ENCODE assay signal across 8 mouse cellular contexts in genomic region chr9:108492043-108492750, GRCm38 (mm10). TPM values are rescaled to one million over a fixed set of nuclear protein-coding genes. Genes with fewer than 3 reads are reported as not detected.
DNase-seq lines count a peak whose midpoint lies in the region; ATAC-seq and TF ChIP-seq lines count a peak whose summit lies in the region.

No protein-coding gene starts in this region.

- peaks cover 85% of the 10 kb centered on the region for H3K36me3 ChIP-seq in embryonic facial prominence, embryonic 10.5 days (replicated peaks)
- peaks cover 79% of the 10 kb centered on the region for H3K36me3 ChIP-seq in heart, embryonic 15.5 days
- peaks cover 83% of the 10 kb centered on the region for H3K36me3 ChIP-seq in limb, embryonic 14.5 days (ENCODE audit: control insufficient read depth, insufficient read depth, low read length)
- H3K36me3 ChIP-seq in neural tube, embryonic 14.5 days (ENCODE audit: control insufficient read depth, insufficient read depth, low read length), result peaks cover 45% of the 10 kb centered on the region

- ATAC-seq in heart, embryonic 15.5 days (replicated peaks; ENCODE audit: insufficient number of reproducible peaks, insufficient read depth, low FRiP score, low read depth), result no peak
- ATAC-seq in limb, embryonic 14.5 days (ENCODE audit: low FRiP score, low read depth), result no peak
- no peak for ATAC-seq in neural tube, embryonic 14.5 days (ENCODE audit: low read depth)
- ATAC-seq in monocyte, adult 5-6 weeks (replicated peaks; ENCODE audit: insufficient number of reproducible peaks, low FRiP score, low TSS enrichment, poor library complexity, severe bottlenecking), result no peak

- H3K4me1 ChIP-seq in embryonic facial prominence, embryonic 10.5 days, result peaks cover 25% of the 10 kb centered on the region
- H3K4me1 ChIP-seq in heart, embryonic 15.5 days (replicated peaks), result peaks cover 22% of the 10 kb centered on the region
- H3K4me1 ChIP-seq in limb, embryonic 14.5 days (ENCODE audit: control insufficient read depth, insufficient read depth, low read length), result peaks cover 12% of the 10 kb centered on the region
- peaks cover 17% of the 10 kb centered on the region for H3K4me1 ChIP-seq in neural tube, embryonic 14.5 days (ENCODE audit: control insufficient read depth, insufficient read depth, low read length)

- peak overlapping the region; percentile 74 for H3K4me2 ChIP-seq in heart, embryonic 15.5 days
- H3K4me2 ChIP-seq in limb, embryonic 14.5 days (replicated peaks; ENCODE audit: low read depth, low read length, severe bottlenecking), result peak overlapping the region; percentile 88
- peak overlapping the region; percentile 92 for H3K4me2 ChIP-seq in neural tube, embryonic 14.5 days (ENCODE audit: low read depth, low read length)

- WGBS in embryonic facial prominence, embryonic 10.5 days, result 90% methylated on average over 16 of the region's 16 CpGs
- WGBS in heart, embryonic 15.5 days, result 73% methylated on average over 16 of the region's 16 CpGs
- WGBS in limb, embryonic 14.5 days, result 85% methylated on average over 16 of the region's 16 CpGs
- WGBS in neural tube, embryonic 14.5 days, result 82% methylated on average over 16 of the region's 16 CpGs

- H3K27ac ChIP-seq in embryonic facial prominence, embryonic 10.5 days (replicated peaks), result no peak overlapping the region
- H3K27ac ChIP-seq in heart, embryonic 15.5 days, result peak overlapping the region; percentile 99
- H3K27ac ChIP-seq in limb, embryonic 14.5 days (replicated peaks; ENCODE audit: low read depth, low read length), result 0 out of 2 replicates have a peak overlapping the region, but pooled peaks have one; percentile 95
- H3K27ac ChIP-seq in neural tube, embryonic 14.5 days (ENCODE audit: low read depth, low read length), result no peak overlapping the region

- DNase-seq in ovary, adult 18-20 months (ENCODE audit: low spot score), result peak; percentile 84
- no peak for DNase-seq in ovary, postnatal 10 days (ENCODE audit: low spot score)
- DNase-seq in embryonic facial prominence, embryonic 10.5 days (ENCODE audit: low spot score), result no peak
- no peak for DNase-seq in limb, embryonic 14.5 days (ENCODE audit: low spot score)
- no peak for DNase-seq in layer of hippocampus, adult 9-11 months

- peak overlapping the region; percentile 76 for H3K4me3 ChIP-seq in embryonic facial prominence, embryonic 10.5 days
- H3K4me3 ChIP-seq in heart, embryonic 15.5 days, result peak overlapping the region; percentile 97
- peak overlapping the region; percentile 97 for H3K4me3 ChIP-seq in limb, embryonic 14.5 days (replicated peaks; ENCODE audit: low read length)
- peak overlapping the region; percentile 96 for H3K4me3 ChIP-seq in neural tube, embryonic 14.5 days (ENCODE audit: low read depth, low read length)

- no peaks in the 10 kb centered on the region for H3K27me3 ChIP-seq in embryonic facial prominence, embryonic 10.5 days (replicated peaks; ENCODE audit: low read depth, poor library complexity, severe bottlenecking)
- H3K27me3 ChIP-seq in heart, embryonic 15.5 days, result no peaks in the 10 kb centered on the region
- no peaks in the 10 kb centered on the region for H3K27me3 ChIP-seq in limb, embryonic 14.5 days (ENCODE audit: control insufficient read depth, insufficient read depth, low read length)
- H3K27me3 ChIP-seq in neural tube, embryonic 14.5 days (ENCODE audit: control insufficient read depth, insufficient read depth, low read length), result no peaks in the 10 kb centered on the region

- TF ChIP-seq POLR2A in limb, embryonic 14.5 days (IDR thresholded peaks at IDR 0.05; ENCODE audit: borderline replicate concordance, extremely low read depth, insufficient read depth, insufficient read length), result no peak

- H3K9ac ChIP-seq in heart, embryonic 15.5 days, result peak overlapping the region; percentile 98
- H3K9ac ChIP-seq in limb, embryonic 14.5 days (ENCODE audit: low read depth, low read length, severe bottlenecking), result peak overlapping the region; percentile 94
- no peak overlapping the region; the same call in 1 of the 2 replicates for H3K9ac ChIP-seq in neural tube, embryonic 14.5 days (replicated peaks; ENCODE audit: low read depth, low read length)

- H3K9me3 ChIP-seq in embryonic facial prominence, embryonic 10.5 days, result no peaks in the 10 kb centered on the region
- H3K9me3 ChIP-seq in heart, embryonic 15.5 days (replicated peaks), result no peaks in the 10 kb centered on the region
- H3K9me3 ChIP-seq in limb, embryonic 14.5 days (ENCODE audit: control insufficient read depth, low read length), result no peaks in the 10 kb centered on the region
- no peaks in the 10 kb centered on the region for H3K9me3 ChIP-seq in neural tube, embryonic 14.5 days (ENCODE audit: control insufficient read depth, low read length)

RNA-seq across cellular contexts. Expression of gene Usp19, which starts 1.8 kb away (rescaled TPM):
- polyA plus RNA-seq in embryonic facial prominence, embryonic 10.5 days (2016; fragmentation: Nextera tagmentation; extraction: Ambion mirVana), result 84.7 and 93.7 TPM in 2 replicates
- 51.5 and 68.5 TPM in 2 replicates for polyA plus RNA-seq in heart, embryonic 15.5 days (2015; fragmentation: Nextera tagmentation; extraction: Ambion mirVana)
- 160 and 219 TPM in 2 replicates for polyA plus RNA-seq in limb, embryonic 14.5 days (2012; rRNA removed)
- polyA plus RNA-seq in limb, embryonic 14.5 days (2014; fragmentation: Nextera tagmentation; extraction: Ambion mirVana), result 59.3 and 66.4 TPM in 2 replicates
- 66.1 and 73.0 TPM in 2 replicates for polyA plus RNA-seq in neural tube, embryonic 14.5 days (2014; fragmentation: Nextera tagmentation; extraction: Ambion mirVana)
- total RNA-seq in monocyte, adult 5-6 weeks (2017), result 39.9 to 81.2 TPM (median 50.5 TPM) in 3 replicates

RNA-seq across cellular contexts. Expression of gene Lamb2, which starts 12.7 kb away (rescaled TPM):
- polyA plus RNA-seq in embryonic facial prominence, embryonic 10.5 days (2016; fragmentation: Nextera tagmentation; extraction: Ambion mirVana), result 33.2 and 33.5 TPM in 2 replicates
- 55.5 and 64.2 TPM in 2 replicates for polyA plus RNA-seq in heart, embryonic 15.5 days (2015; fragmentation: Nextera tagmentation; extraction: Ambion mirVana)
- 214 and 236 TPM in 2 replicates for polyA plus RNA-seq in limb, embryonic 14.5 days (2012; rRNA removed)
- polyA plus RNA-seq in limb, embryonic 14.5 days (2014; fragmentation: Nextera tagmentation; extraction: Ambion mirVana), result 59.0 and 69.4 TPM in 2 replicates
- 8.3 and 15.3 TPM in 2 replicates for polyA plus RNA-seq in neural tube, embryonic 14.5 days (2014; fragmentation: Nextera tagmentation; extraction: Ambion mirVana)
- total RNA-seq in monocyte, adult 5-6 weeks (2017), result not detected in 3 replicates

RNA-seq across cellular contexts. Expression of gene Qars, which starts 15.3 kb away (rescaled TPM):
- polyA plus RNA-seq in embryonic facial prominence, embryonic 10.5 days (2016; fragmentation: Nextera tagmentation; extraction: Ambion mirVana), result 118 and 119 TPM in 2 replicates
- 49.4 and 67.5 TPM in 2 replicates for polyA plus RNA-seq in heart, embryonic 15.5 days (2015; fragmentation: Nextera tagmentation; extraction: Ambion mirVana)
- 238 and 323 TPM in 2 replicates for polyA plus RNA-seq in limb, embryonic 14.5 days (2012; rRNA removed)
- 108 and 117 TPM in 2 replicates for polyA plus RNA-seq in limb, embryonic 14.5 days (2014; fragmentation: Nextera tagmentation; extraction: Ambion mirVana)
- 69.3 and 75.6 TPM in 2 replicates for polyA plus RNA-seq in neural tube, embryonic 14.5 days (2014; fragmentation: Nextera tagmentation; extraction: Ambion mirVana)
- total RNA-seq in monocyte, adult 5-6 weeks (2017), result 129 to 159 TPM (median 133 TPM) in 3 replicates

RNA-seq across cellular contexts. Expression of gene Qrich1, which starts 24.4 kb away (rescaled TPM):
- 167 and 168 TPM in 2 replicates for polyA plus RNA-seq in embryonic facial prominence, embryonic 10.5 days (2016; fragmentation: Nextera tagmentation; extraction: Ambion mirVana)
- 75.1 and 84.6 TPM in 2 replicates for polyA plus RNA-seq in heart, embryonic 15.5 days (2015; fragmentation: Nextera tagmentation; extraction: Ambion mirVana)
- polyA plus RNA-seq in limb, embryonic 14.5 days (2012; rRNA removed), result 126 and 157 TPM in 2 replicates
- 120 and 132 TPM in 2 replicates for polyA plus RNA-seq in limb, embryonic 14.5 days (2014; fragmentation: Nextera tagmentation; extraction: Ambion mirVana)
- 122 and 138 TPM in 2 replicates for polyA plus RNA-seq in neural tube, embryonic 14.5 days (2014; fragmentation: Nextera tagmentation; extraction: Ambion mirVana)
- 169 to 180 TPM (median 176 TPM) in 3 replicates for total RNA-seq in monocyte, adult 5-6 weeks (2017)

RNA-seq across cellular contexts. Expression of gene Klhdc8b, which starts 30.8 kb away (rescaled TPM):
- polyA plus RNA-seq in embryonic facial prominence, embryonic 10.5 days (2016; fragmentation: Nextera tagmentation; extraction: Ambion mirVana), result 21.6 and 24.2 TPM in 2 replicates
- polyA plus RNA-seq in heart, embryonic 15.5 days (2015; fragmentation: Nextera tagmentation; extraction: Ambion mirVana), result 95.7 and 103 TPM in 2 replicates
- polyA plus RNA-seq in limb, embryonic 14.5 days (2012; rRNA removed), result 43.1 and 60.6 TPM in 2 replicates
- 27.7 and 32.2 TPM in 2 replicates for polyA plus RNA-seq in limb, embryonic 14.5 days (2014; fragmentation: Nextera tagmentation; extraction: Ambion mirVana)
- 49.8 and 63.3 TPM in 2 replicates for polyA plus RNA-seq in neural tube, embryonic 14.5 days (2014; fragmentation: Nextera tagmentation; extraction: Ambion mirVana)
- 0.48 to 0.97 TPM in 2 of 3 replicates, not detected in the other for total RNA-seq in monocyte, adult 5-6 weeks (2017)

Comparison
In these comparisons a context has a peak if more than half of its experiments do, and no peak if none do; other contexts are left out.
1. H3K27ac ChIP-seq: peak in heart, embryonic 15.5 days (single experiment) and limb, embryonic 14.5 days (single experiment); none in embryonic facial prominence, embryonic 10.5 days (single experiment) and neural tube, embryonic 14.5 days (single experiment).
2. Peak in every context shown above with its lines, with median percentiles within 50 percentile points of each other: H3K4me3 ChIP-seq and H3K4me2 ChIP-seq.